Mouse (Mus musculus): ENCODE results near the gene Atp7a. TPM values are rescaled to one million over a fixed set of nuclear protein-coding genes. Genes with fewer than 3 reads are reported as not detected.
A peak's percentile ranks its signal among the peaks of the same experiment; 100 is the strongest.

Gene Atp7a
- total and polyA plus RNA-seq, 2 experiments, result 0.94 to 5.7 TPM

DNA sequence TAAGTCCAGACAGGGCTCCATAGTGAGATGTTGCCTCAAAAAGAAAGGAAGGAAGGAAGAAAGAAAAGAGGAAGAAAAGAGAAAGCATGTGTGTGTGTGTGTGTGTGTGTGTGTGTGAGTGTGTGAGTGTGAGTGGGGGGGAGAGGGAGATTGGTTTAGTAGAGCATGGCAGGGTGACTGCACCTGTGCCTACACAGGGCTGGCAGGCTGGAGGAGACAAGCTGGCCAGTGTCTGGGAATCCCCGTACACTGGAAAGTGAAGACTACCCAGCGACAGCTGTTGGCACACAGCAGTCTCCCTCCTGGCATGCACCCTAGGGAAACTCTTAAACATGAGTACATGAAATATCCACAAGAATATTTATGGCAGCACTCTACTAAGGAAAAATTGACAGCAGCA lies 95.7 kb downstream of the Atp7a start:
- H3K4me1 ChIP-seq (ENCODE audit: control insufficient read depth, insufficient read depth, low read length), result no peaks in the 10 kb centered on the region
- DNase-seq (ENCODE audit: extremely low read depth, low read depth, low spot score), result no peak
- H3K36me3 ChIP-seq (ENCODE audit: control insufficient read depth, insufficient read depth, low read length), result peaks cover 2% of the 10 kb centered on the region; the same call in 1 of the 2 replicates
- no peaks in the 10 kb centered on the region for H3K27me3 ChIP-seq (ENCODE audit: control insufficient read depth, insufficient read depth, low read length)
- no peak overlapping the region for H3K9ac ChIP-seq (ENCODE audit: low read depth, low read length)
- 69% methylated on average over 2 of the region's 2 CpGs for WGBS
- no peak overlapping the region for H3K27ac ChIP-seq (replicated peaks; ENCODE audit: insufficient read depth, low read depth, low read length)
- H3K4me3 ChIP-seq (ENCODE audit: insufficient read depth, low read depth, low read length), result no peak overlapping the region
- no peak for TF ChIP-seq CTCF (IDR thresholded peaks at IDR 0.05; ENCODE audit: low read depth, low read length)
- TF ChIP-seq POLR2A (IDR thresholded peaks at IDR 0.05; ENCODE audit: extremely low read depth, insufficient read depth, low read length), result no peak
- H3K79me2 ChIP-seq (ENCODE audit: control insufficient read depth, insufficient read depth, low read length), result no peaks in the 10 kb centered on the region

DNA sequence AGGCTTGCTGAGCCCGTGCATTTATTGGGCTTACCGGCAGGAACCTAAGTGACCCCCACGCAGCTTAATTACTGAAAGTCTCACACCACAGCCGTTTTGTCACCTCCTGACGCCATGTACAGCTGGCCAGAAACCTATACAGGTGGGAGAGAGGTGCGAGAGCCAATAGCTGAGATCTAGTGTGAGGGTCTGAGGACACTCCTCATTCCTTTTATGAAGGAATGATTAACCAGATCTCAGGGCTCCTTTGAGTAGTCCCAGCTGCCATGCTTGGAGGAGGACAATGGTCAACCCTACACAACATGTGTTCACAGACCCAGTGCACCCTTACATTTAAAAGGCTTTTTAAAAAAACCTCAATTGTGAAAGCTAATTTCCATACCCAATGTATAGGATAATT lies 101.2 kb downstream of the Atp7a start:
- Histone ChIP-seq H3K4me1 (ENCODE audit: control insufficient read depth, insufficient read depth, low read length) (no peaks in the 10 kb centered on the region), H3K9ac (ENCODE audit: low read depth, low read length) (no peak overlapping the region), H3K27ac (replicated peaks; ENCODE audit: insufficient read depth, low read depth, low read length) (no peak overlapping the region), H3K79me2 (ENCODE audit: control insufficient read depth, insufficient read depth, low read length) (no peaks in the 10 kb centered on the region), H3K27me3 (ENCODE audit: control insufficient read depth, insufficient read depth, low read length) (no peaks in the 10 kb centered on the region), H3K36me3 (ENCODE audit: control insufficient read depth, insufficient read depth, low read length) (peaks cover under 1% of the 10 kb centered on the region; the same call in 1 of the 2 replicates), H3K4me3 (ENCODE audit: insufficient read depth, low read depth, low read length) (no peak overlapping the region)
- no peak for DNase-seq (ENCODE audit: extremely low read depth, low read depth, low spot score)
- no peak for TF ChIP-seq CTCF (IDR thresholded peaks at IDR 0.05; ENCODE audit: low read depth, low read length)
- TF ChIP-seq POLR2A (IDR thresholded peaks at IDR 0.05; ENCODE audit: extremely low read depth, insufficient read depth, low read length), result no peak
- WGBS, result 76% methylated on average over 6 of the region's 6 CpGs

DNA sequence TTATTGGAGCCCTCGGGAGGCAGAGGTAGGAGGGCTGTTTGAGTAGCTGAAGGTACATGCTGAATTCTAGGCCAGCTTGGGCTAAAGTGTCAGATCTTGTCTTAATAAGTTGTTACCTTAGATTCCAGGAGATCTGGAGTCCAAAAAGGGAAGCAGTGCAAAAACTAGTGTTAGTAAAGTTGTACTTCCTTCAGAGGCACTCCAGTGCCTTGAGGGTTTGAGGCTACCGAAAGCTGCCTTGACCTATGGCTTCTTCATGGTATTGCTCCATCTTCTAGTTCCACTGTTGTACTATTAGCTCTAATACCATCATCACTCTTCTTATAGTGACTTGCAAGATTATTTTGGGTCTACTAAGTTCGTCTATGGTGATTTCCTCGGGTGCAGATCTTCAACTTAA lies 102.8 kb downstream of the Atp7a start:
- no peaks in the 10 kb centered on the region; the same call in 1 of the 2 replicates for H3K36me3 ChIP-seq (ENCODE audit: control insufficient read depth, insufficient read depth, low read length)
- no peaks in the 10 kb centered on the region for H3K79me2 ChIP-seq (ENCODE audit: control insufficient read depth, insufficient read depth, low read length)
- H3K27me3 ChIP-seq (ENCODE audit: control insufficient read depth, insufficient read depth, low read length), result no peaks in the 10 kb centered on the region
- 88% methylated on average over 4 of the region's 4 CpGs for WGBS
- no peaks in the 10 kb centered on the region for H3K4me1 ChIP-seq (ENCODE audit: control insufficient read depth, insufficient read depth, low read length)
- no peak overlapping the region for H3K4me3 ChIP-seq (ENCODE audit: insufficient read depth, low read depth, low read length)
- DNase-seq (ENCODE audit: extremely low read depth, low read depth, low spot score), result no peak
- TF ChIP-seq POLR2A (IDR thresholded peaks at IDR 0.05; ENCODE audit: extremely low read depth, insufficient read depth, low read length) (no peak), CTCF (IDR thresholded peaks at IDR 0.05; ENCODE audit: low read depth, low read length) (no peak)
- H3K27ac ChIP-seq (replicated peaks; ENCODE audit: insufficient read depth, low read depth, low read length), result no peak overlapping the region
- H3K9ac ChIP-seq (ENCODE audit: low read depth, low read length), result no peak overlapping the region

DNA sequence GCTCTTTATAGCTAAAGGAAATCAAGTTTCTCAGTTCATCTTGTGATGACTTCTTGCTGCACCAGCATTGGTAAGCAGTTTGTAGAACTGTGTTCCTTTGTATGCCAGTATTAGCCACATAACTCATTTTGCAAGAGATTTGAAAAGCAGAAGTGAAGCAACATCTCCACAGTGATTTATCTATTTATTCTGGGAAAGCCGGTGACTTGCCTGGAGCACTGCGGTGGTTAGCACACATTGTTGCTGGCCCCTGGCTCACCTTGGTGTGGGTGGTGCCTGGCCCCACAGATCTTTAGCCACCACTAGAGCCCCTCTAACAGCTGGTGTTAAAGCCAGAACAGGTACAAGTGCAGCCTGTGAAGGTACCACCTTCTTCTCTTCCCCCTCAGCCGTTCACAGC lies 107.8 kb downstream of the Atp7a start:
- TF ChIP-seq POLR2A (IDR thresholded peaks at IDR 0.05; ENCODE audit: extremely low read depth, insufficient read depth, low read length) (no peak), CTCF (IDR thresholded peaks at IDR 0.05; ENCODE audit: low read depth, low read length) (no peak)
- Histone ChIP-seq H3K36me3 (ENCODE audit: control insufficient read depth, insufficient read depth, low read length) (no peaks in the 10 kb centered on the region), H3K27ac (replicated peaks; ENCODE audit: insufficient read depth, low read depth, low read length) (no peak overlapping the region; the same call in 1 of the 2 replicates), H3K79me2 (ENCODE audit: control insufficient read depth, insufficient read depth, low read length) (no peaks in the 10 kb centered on the region), H3K4me1 (ENCODE audit: control insufficient read depth, insufficient read depth, low read length) (no peaks in the 10 kb centered on the region), H3K27me3 (ENCODE audit: control insufficient read depth, insufficient read depth, low read length) (no peaks in the 10 kb centered on the region), H3K9ac (ENCODE audit: low read depth, low read length) (no peak overlapping the region), H3K4me3 (ENCODE audit: insufficient read depth, low read depth, low read length) (no peak overlapping the region)
- 23% methylated on average over 3 of the region's 3 CpGs for WGBS
- peak; percentile 18 for DNase-seq (ENCODE audit: extremely low read depth, low read depth, low spot score)

DNA sequence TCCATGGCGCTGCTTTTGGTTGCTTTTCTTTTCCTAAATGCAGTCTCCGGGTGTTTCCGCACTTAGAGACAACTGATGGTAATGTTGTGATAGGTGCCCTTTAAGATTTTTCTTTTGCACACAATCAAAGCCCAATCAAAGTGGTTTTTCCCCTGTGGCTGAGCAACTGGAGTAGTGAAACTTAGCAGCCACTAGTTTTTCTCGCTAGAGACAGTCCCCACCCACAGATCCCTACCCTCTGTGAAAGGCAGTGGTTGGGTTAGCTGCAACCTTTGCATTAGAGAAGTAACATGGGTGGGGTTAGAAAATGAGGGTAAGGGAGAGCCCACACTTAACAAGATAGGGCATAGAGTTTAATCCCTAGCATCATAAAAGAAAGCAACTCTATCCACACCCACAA lies 108.4 kb downstream of the Atp7a start:
- WGBS, result 69% methylated on average over 4 of the region's 4 CpGs
- H3K4me1 ChIP-seq (ENCODE audit: control insufficient read depth, insufficient read depth, low read length), result no peaks in the 10 kb centered on the region
- TF ChIP-seq CTCF (IDR thresholded peaks at IDR 0.05; ENCODE audit: low read depth, low read length), result no peak
- TF ChIP-seq POLR2A (IDR thresholded peaks at IDR 0.05; ENCODE audit: extremely low read depth, insufficient read depth, low read length), result no peak
- no peak overlapping the region for H3K9ac ChIP-seq (ENCODE audit: low read depth, low read length)
- H3K4me3 ChIP-seq (ENCODE audit: insufficient read depth, low read depth, low read length), result no peak overlapping the region
- H3K79me2 ChIP-seq (ENCODE audit: control insufficient read depth, insufficient read depth, low read length), result no peaks in the 10 kb centered on the region
- no peak for DNase-seq (ENCODE audit: extremely low read depth, low read depth, low spot score)
- no peaks in the 10 kb centered on the region for H3K36me3 ChIP-seq (ENCODE audit: control insufficient read depth, insufficient read depth, low read length)
- no peak overlapping the region; the same call in 1 of the 2 replicates for H3K27ac ChIP-seq (replicated peaks; ENCODE audit: insufficient read depth, low read depth, low read length)
- H3K27me3 ChIP-seq (ENCODE audit: control insufficient read depth, insufficient read depth, low read length), result no peaks in the 10 kb centered on the region

DNA sequence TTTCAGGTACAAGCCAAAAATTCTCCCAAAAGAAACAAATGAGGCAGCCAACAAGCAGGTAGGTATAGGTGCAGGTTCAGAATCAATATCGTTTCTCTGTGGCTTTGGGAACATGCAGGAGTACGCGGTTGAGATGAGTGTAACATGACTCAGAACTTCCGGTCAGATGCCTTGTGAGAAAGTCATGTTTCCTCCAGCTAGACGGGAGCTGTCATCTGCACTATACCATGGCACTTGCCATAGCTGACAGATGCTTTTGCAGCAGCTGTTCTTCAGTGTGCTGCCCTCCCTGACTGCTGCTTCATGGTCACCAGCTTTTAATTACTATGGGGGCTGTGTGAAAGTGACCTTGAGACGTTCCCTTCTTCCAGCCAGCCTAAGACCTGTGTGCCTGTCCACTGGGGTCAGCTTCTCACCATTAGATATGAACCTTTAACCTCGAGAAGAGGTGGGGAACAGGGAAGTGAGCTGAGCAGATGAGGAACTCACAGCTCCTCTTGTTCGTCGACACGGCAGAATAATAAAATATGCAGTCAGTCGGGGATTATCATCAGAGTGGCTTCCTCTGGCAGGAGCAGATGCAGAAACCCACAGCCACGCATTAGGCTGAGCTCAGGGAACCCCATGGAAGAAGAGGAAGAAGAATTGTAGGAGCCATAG lies 109.0 kb downstream of the Atp7a start:
- 38% methylated on average over 12 of the region's 12 CpGs for WGBS
- peak; percentile 21 for DNase-seq (ENCODE audit: extremely low read depth, low read depth, low spot score)
- no peaks in the 10 kb centered on the region for H3K79me2 ChIP-seq (ENCODE audit: control insufficient read depth, insufficient read depth, low read length)
- TF ChIP-seq CTCF (IDR thresholded peaks at IDR 0.05; ENCODE audit: low read depth, low read length) (no peak), POLR2A (IDR thresholded peaks at IDR 0.05; ENCODE audit: extremely low read depth, insufficient read depth, low read length) (no peak)
- H3K27me3 ChIP-seq (ENCODE audit: control insufficient read depth, insufficient read depth, low read length), result no peaks in the 10 kb centered on the region
- no peaks in the 10 kb centered on the region for H3K4me1 ChIP-seq (ENCODE audit: control insufficient read depth, insufficient read depth, low read length)
- no peaks in the 10 kb centered on the region for H3K36me3 ChIP-seq (ENCODE audit: control insufficient read depth, insufficient read depth, low read length)
- H3K4me3 ChIP-seq (ENCODE audit: insufficient read depth, low read depth, low read length), result no peak overlapping the region
- H3K9ac ChIP-seq (ENCODE audit: low read depth, low read length), result no peak overlapping the region
- H3K27ac ChIP-seq (replicated peaks; ENCODE audit: insufficient read depth, low read depth, low read length), result peak overlapping the region; percentile 55; the same call in 1 of the 2 replicates
